Mouse (Mus musculus) testis, adult 2 months (tissue): ENCODE measurements around the gene Pld5.

ENCODE experiments used
- CTCF ChIP-seq: fragments of 200-500 bp; IDR thresholded peaks from 2 replicates; pipeline ENCODE4 v1.5.1; 2012; ENCODE audit warnings: low read depth, mild to moderate bottlenecking, inconsistent platforms, low read length, moderate library complexity; ENCODE audit not compliant: control insufficient read depth, insufficient read depth, insufficient replicate concordance
- POLR2A ChIP-seq: fragments of 200-500 bp; IDR thresholded peaks from 2 replicates; pipeline ENCODE4 v1.6.1; 2012; ENCODE audit warnings: low read depth, mild to moderate bottlenecking, inconsistent platforms, low read length, moderate library complexity; ENCODE audit not compliant: control insufficient read depth

DNA sequence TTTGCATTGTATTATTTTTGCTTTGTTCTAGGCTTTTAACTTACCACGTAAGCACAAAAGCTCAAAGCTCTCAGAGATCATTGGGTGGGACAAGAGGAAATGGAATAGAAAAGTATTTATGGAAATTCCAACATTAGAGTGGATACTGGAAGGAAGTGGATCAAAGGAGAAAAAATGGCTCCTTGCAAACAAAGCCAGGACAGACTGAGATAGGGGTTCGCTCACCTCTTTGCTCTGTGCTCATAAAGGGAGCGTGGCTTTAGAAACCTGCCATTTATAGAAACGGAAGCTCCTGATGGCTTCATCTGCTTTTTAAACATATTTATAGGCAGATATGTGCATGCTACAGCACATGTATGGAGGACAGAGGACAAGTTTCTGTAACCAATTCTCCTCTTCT is 78.8 kb downstream of the Pld5 start:
- TF ChIP-seq CTCF (no peak), POLR2A (no peak)
